ENCODE assay signal across 15 mouse cellular contexts in genomic region chr13:81744092-81744396, GRCm38 (mm10).
"Had no signal": no experiment of that assay in that cellular context is flagged by ENCODE, and none has a peak within 500 bp of the region (broad histone marks: within the 10 kb centered on the region; RNA-seq: fewer than 3 reads in every experiment).

No protein-coding gene starts in this region.

- H3K9me3 ChIP-seq: limb, embryonic 12.5 days; limb, embryonic 15.5 days; liver, embryonic 15.5 days; midbrain, embryonic 15.5 days; neural tube, embryonic 12.5 days had no signal

- H3K27me3 ChIP-seq: limb, embryonic 12.5 days; limb, embryonic 15.5 days; liver, embryonic 15.5 days; midbrain, embryonic 12.5 days; midbrain, embryonic 15.5 days; neural tube, embryonic 12.5 days had no signal

- ATAC-seq: midbrain, embryonic 15.5 days had no signal

- H3K27ac ChIP-seq: limb, embryonic 12.5 days; limb, embryonic 15.5 days; liver, embryonic 15.5 days; macrophage; midbrain, embryonic 12.5 days; midbrain, embryonic 15.5 days; neural tube, embryonic 12.5 days had no signal

- H3K4me2 ChIP-seq: limb, embryonic 12.5 days; limb, embryonic 15.5 days; midbrain, embryonic 12.5 days; midbrain, embryonic 15.5 days; neural tube, embryonic 12.5 days had no signal

- H3K9ac ChIP-seq: limb, embryonic 12.5 days; limb, embryonic 15.5 days; liver, embryonic 15.5 days; midbrain, embryonic 12.5 days; midbrain, embryonic 15.5 days; neural tube, embryonic 12.5 days had no signal

- H3K4me1 ChIP-seq: limb, embryonic 12.5 days; limb, embryonic 15.5 days; midbrain, embryonic 12.5 days; midbrain, embryonic 15.5 days; neural tube, embryonic 12.5 days had no signal

- H3K4me3 ChIP-seq: limb, embryonic 12.5 days; limb, embryonic 15.5 days; liver, embryonic 15.5 days; midbrain, embryonic 12.5 days; midbrain, embryonic 15.5 days; neural tube, embryonic 12.5 days had no signal

- DNase-seq: kidney, adult 9 months; left cerebral cortex, postnatal 4 days; lung, adult 2 months; retina, postnatal 1 day; right cerebral cortex, postnatal 25 days; spleen, adult 18-20 months; thymus, adult 18-20 months; thymus, postnatal 36 days had no signal

- H3K36me3 ChIP-seq: limb, embryonic 12.5 days; limb, embryonic 15.5 days; liver, embryonic 15.5 days; midbrain, embryonic 12.5 days; midbrain, embryonic 15.5 days; neural tube, embryonic 12.5 days had no signal
